Comparison of ENCODE assay signal across 10 mouse cellular contexts in the genomic region with DNA sequence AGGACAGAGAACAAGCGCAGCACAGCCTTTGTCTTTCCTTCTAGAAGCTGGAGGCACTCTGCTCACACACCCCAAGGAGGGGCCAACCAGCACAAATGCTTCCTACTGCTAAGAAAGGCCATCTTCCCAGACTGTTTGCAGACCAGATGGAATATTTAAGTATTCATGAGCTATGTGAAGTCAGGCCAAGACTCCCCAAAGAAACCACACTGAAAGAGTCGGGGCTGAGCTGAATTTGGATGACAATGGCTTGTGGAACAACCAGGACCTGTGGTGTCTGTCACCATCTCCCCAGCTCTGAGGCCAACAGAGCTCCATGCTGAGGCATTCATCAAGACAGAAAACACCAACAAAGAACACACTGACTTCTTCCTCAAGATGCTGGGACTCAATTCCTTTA.
DNase-seq lines count a peak whose midpoint lies in the region; ATAC-seq and TF ChIP-seq lines count a peak whose summit lies in the region.
"Had no signal": no experiment of that assay in that cellular context is flagged by ENCODE, and none has a peak within 500 bp of the region (broad histone marks: within the 10 kb centered on the region; RNA-seq: fewer than 3 reads in every experiment).

No protein-coding gene starts in this region.

- no peak overlapping the region for H3K4me3 ChIP-seq in kidney, postnatal 0 days (replicated peaks; ENCODE audit: low read depth, low read length)
- no peak overlapping the region for H3K4me3 ChIP-seq in kidney, embryonic 14.5 days (ENCODE audit: low read length)
- no peak overlapping the region for H3K4me3 ChIP-seq in hindbrain, embryonic 16.5 days (ENCODE audit: low read length)
- no peak overlapping the region for H3K4me3 ChIP-seq in neural tube, embryonic 15.5 days (replicated peaks)
- H3K4me3 ChIP-seq: erythroblast, embryonic 14.5 days; heart, embryonic 15.5 days had no signal

- no peaks in the 10 kb centered on the region for H3K9me3 ChIP-seq in kidney, postnatal 0 days (replicated peaks; ENCODE audit: low read length)
- H3K9me3 ChIP-seq in kidney, embryonic 14.5 days (ENCODE audit: control insufficient read depth, low read length), result no peaks in the 10 kb centered on the region
- no peaks in the 10 kb centered on the region for H3K9me3 ChIP-seq in hindbrain, embryonic 16.5 days (ENCODE audit: control insufficient read depth, low read length)
- H3K9me3 ChIP-seq in neural tube, embryonic 15.5 days (replicated peaks), result no peaks in the 10 kb centered on the region
- H3K9me3 ChIP-seq: heart, embryonic 15.5 days had no signal

- H3K9ac ChIP-seq in kidney, postnatal 0 days (ENCODE audit: low read depth, low read length), result no peak overlapping the region
- H3K9ac ChIP-seq in kidney, embryonic 14.5 days (ENCODE audit: low read depth, low read length), result no peak overlapping the region
- H3K9ac ChIP-seq in hindbrain, embryonic 16.5 days (ENCODE audit: low read depth, low read length), result no peak overlapping the region
- H3K9ac ChIP-seq in neural tube, embryonic 15.5 days (replicated peaks), result no peak overlapping the region
- H3K9ac ChIP-seq: heart, embryonic 15.5 days had no signal

- DNase-seq in kidney, postnatal 0 days (ENCODE audit: low spot score), result peak; percentile 54
- DNase-seq in embryo, embryonic 10.5 days (ENCODE audit: low spot score), result peak; percentile 38
- no peak for DNase-seq in adrenal gland, adult 2 months
- no peak for DNase-seq in heart, postnatal 4 days
- no peak for DNase-seq in liver

- no peak for TF ChIP-seq CTCF in kidney, postnatal 0 days (IDR thresholded peaks at IDR 0.05; ENCODE audit: low read depth)

- H3K27ac ChIP-seq in kidney, postnatal 0 days, result 0 out of 2 replicates have a peak overlapping the region, but pooled peaks have one; percentile 2
- H3K27ac ChIP-seq in kidney, embryonic 14.5 days (ENCODE audit: low read depth, low read length), result no peak overlapping the region
- no peak overlapping the region; the same call in 1 of the 2 replicates for H3K27ac ChIP-seq in hindbrain, embryonic 16.5 days (ENCODE audit: low read depth, low read length)
- 0 out of 2 replicates have a peak overlapping the region, but pooled peaks have one; percentile 14 for H3K27ac ChIP-seq in neural tube, embryonic 15.5 days (replicated peaks)
- H3K27ac ChIP-seq: heart, embryonic 15.5 days had no signal

- H3K36me3 ChIP-seq in kidney, postnatal 0 days (ENCODE audit: insufficient read depth, low read length), result peaks cover 35% of the 10 kb centered on the region
- peaks cover 52% of the 10 kb centered on the region for H3K36me3 ChIP-seq in kidney, embryonic 14.5 days (ENCODE audit: control insufficient read depth, insufficient read depth, low read length)
- peaks cover 34% of the 10 kb centered on the region for H3K36me3 ChIP-seq in hindbrain, embryonic 16.5 days (ENCODE audit: control insufficient read depth, insufficient read depth, low read length)
- H3K36me3 ChIP-seq in neural tube, embryonic 15.5 days, result peaks cover 81% of the 10 kb centered on the region

- no peak for ATAC-seq in kidney, postnatal 0 days (replicated peaks; ENCODE audit: low FRiP score, low read depth)
- no peak for ATAC-seq in kidney, embryonic 14.5 days (ENCODE audit: low FRiP score, low TSS enrichment)
- peak; percentile 89 for ATAC-seq in hindbrain, embryonic 16.5 days
- ATAC-seq in neural tube, embryonic 15.5 days (ENCODE audit: low FRiP score), result no peak

- no peaks in the 10 kb centered on the region for H3K27me3 ChIP-seq in kidney, postnatal 0 days (ENCODE audit: insufficient read depth, low read length)
- H3K27me3 ChIP-seq in kidney, embryonic 14.5 days (ENCODE audit: control insufficient read depth, insufficient read depth, low read length), result no peaks in the 10 kb centered on the region
- no peaks in the 10 kb centered on the region for H3K27me3 ChIP-seq in hindbrain, embryonic 16.5 days (replicated peaks; ENCODE audit: control insufficient read depth, insufficient read depth, low read length)
- H3K27me3 ChIP-seq in neural tube, embryonic 15.5 days (replicated peaks), result no peaks in the 10 kb centered on the region
- H3K27me3 ChIP-seq: heart, embryonic 15.5 days had no signal

- H3K4me1 ChIP-seq in kidney, postnatal 0 days (replicated peaks; ENCODE audit: insufficient read depth, low read length), result no peaks in the 10 kb centered on the region
- H3K4me1 ChIP-seq in kidney, embryonic 14.5 days (ENCODE audit: control insufficient read depth, insufficient read depth, low read length), result no peaks in the 10 kb centered on the region; the same call in 1 of the 2 replicates
- H3K4me1 ChIP-seq in hindbrain, embryonic 16.5 days (ENCODE audit: control insufficient read depth, insufficient read depth, low read depth, low read length), result no peaks in the 10 kb centered on the region
- no peaks in the 10 kb centered on the region for H3K4me1 ChIP-seq in neural tube, embryonic 15.5 days
- H3K4me1 ChIP-seq: heart, embryonic 15.5 days had no signal

- H3K4me2 ChIP-seq in kidney, postnatal 0 days (ENCODE audit: low read length), result no peak overlapping the region
- H3K4me2 ChIP-seq in kidney, embryonic 14.5 days (replicated peaks; ENCODE audit: low read depth, low read length), result no peak overlapping the region
- no peak overlapping the region for H3K4me2 ChIP-seq in hindbrain, embryonic 16.5 days (ENCODE audit: low read length)
- no peak overlapping the region for H3K4me2 ChIP-seq in neural tube, embryonic 15.5 days
- H3K4me2 ChIP-seq: heart, embryonic 15.5 days had no signal

- 69% methylated on average over 2 of the region's 2 CpGs for WGBS in kidney, postnatal 0 days
- 76% methylated on average over 2 of the region's 2 CpGs for WGBS in kidney, embryonic 14.5 days
- WGBS in hindbrain, embryonic 16.5 days, result 14% methylated on average over 2 of the region's 2 CpGs
- 28% methylated on average over 2 of the region's 2 CpGs for WGBS in neural tube, embryonic 15.5 days

Comparison
In these comparisons a context has a peak if more than half of its experiments do, and no peak if none do; other contexts are left out.
1. H3K27ac ChIP-seq: peak in kidney, postnatal 0 days (single experiment) and neural tube, embryonic 15.5 days (single experiment); none in kidney, embryonic 14.5 days (single experiment) and hindbrain, embryonic 16.5 days (single experiment).
2. DNase-seq: peak in kidney, postnatal 0 days (single experiment) and embryo, embryonic 10.5 days (single experiment); none in adrenal gland, adult 2 months (single experiment), heart, postnatal 4 days (single experiment) and liver (single experiment).